Mouse (Mus musculus): ENCODE measurements around the gene Lgals4. TPM values are rescaled to one million over a fixed set of nuclear protein-coding genes. Genes with fewer than 3 reads are reported as not detected.

Gene Lgals4
- total RNA-seq, 2 experiments from 2014 or later: 3.2 to 5.4 TPM

- no peak for DNase-seq
Measured at GRCm38 (mm10) chr7:28808221-28808941, 25.3 kb upstream of the Lgals4 start, which contains the start of gene Hnrnpl. Gene Hnrnpl, plus strand, starts transcription at chr7:28808541.

- DNase-seq: peak; percentile 95
Measured at GRCm38 (mm10) chr7:28808957-28809393, 24.7 kb upstream of the Lgals4 start.

DNA sequence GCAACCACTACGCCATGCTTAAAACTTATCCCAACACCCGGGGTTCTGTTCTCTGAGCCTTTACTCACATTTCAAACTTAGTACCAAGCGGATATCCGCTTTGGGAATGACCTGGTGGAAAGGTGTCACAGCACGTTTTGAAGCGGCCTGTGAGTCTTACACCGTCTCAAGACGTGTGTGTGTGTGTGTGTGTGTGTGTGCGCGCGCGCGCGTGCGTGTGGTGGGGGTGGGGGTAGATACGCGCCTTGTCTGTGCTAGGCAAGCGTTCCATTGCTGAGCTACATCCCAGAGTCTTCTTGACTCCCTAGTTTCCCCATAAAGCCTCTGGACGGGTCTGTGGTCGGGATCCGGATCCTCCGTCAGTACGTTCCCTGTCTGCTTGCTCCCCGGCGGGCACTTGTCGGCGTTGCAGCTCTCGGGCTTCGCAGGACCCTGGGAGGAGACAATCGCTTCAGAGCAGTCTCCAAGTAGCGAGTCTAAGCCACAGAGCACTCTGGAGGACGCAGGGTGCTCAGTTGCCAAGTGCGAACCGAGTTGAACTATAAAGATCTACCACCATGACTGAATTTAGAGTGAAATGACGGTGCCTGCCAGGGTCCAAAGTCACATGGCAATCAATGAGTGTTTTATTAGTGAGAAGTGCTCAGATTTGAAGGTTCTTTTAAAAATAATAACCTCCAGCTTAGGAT lies 24.1 kb upstream of the Lgals4 start:
- peak; percentile 62 for DNase-seq

- peak; percentile 99 for DNase-seq
Measured at GRCm38 (mm10) chr7:28810107-28811066, 23.3 kb upstream of the Lgals4 start.

DNA sequence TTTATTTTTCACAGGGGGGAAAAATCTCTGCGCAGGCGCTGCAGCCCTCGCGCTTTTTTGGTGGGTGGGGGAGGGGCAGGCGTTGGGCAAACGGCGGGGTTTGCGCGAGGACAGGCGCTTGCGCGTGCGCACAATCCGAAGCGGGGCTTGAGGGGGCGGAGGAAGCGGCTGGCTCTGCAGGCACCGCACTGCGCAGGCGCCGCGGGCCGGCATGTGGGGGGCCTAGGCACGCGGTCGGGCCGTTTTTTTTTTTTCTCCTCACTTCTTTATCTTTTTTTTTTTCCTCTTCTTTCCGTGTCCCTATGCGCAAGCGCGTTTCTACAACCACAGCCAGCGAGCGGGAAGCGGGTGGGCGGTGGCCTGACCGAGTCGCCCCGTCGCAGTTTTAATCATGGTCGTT lies 22.4 kb upstream of the Lgals4 start:
- DNase-seq: peak; percentile 94

DNA sequence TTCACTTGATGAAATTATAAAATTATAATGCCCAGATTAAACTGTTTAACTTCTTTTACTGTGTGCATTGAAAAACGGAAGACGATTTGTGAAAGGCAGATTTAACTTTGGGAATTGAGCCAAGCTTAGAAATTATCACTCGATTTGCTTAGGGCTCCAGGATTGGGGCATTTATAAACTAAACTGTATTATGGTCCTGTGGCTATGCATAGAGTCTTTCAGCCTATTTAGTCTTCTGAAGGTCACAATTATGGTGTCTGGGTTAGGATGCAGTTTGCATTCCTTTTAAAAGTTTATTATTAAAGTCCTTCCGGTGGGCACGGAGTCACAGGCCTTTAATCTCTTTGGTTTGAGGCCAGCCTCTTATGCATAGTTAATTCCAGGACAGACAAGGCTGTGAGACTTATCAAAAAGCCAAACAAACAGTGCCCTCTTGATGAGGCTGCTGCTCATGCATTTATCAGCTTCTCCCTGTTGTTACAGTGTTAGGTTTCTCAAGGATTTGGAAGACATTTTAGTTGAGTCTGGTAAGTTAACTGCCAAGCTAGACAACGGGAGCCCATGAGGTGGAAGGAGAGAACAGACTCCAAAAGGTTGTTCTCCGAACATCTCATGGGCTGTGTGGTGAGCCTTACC lies 21.9 kb upstream of the Lgals4 start:
- no peak for DNase-seq

GRCm38 (mm10) chr7:28812436-28812835 lies 21.2 kb upstream of the Lgals4 start:
- DNase-seq: no peak

- no peak for DNase-seq
Measured at GRCm38 (mm10) chr7:28812949-28813348, 20.7 kb upstream of the Lgals4 start.

GRCm38 (mm10) chr7:28814306-28815034 lies 19.2 kb upstream of the Lgals4 start:
- DNase-seq: no peak

DNA sequence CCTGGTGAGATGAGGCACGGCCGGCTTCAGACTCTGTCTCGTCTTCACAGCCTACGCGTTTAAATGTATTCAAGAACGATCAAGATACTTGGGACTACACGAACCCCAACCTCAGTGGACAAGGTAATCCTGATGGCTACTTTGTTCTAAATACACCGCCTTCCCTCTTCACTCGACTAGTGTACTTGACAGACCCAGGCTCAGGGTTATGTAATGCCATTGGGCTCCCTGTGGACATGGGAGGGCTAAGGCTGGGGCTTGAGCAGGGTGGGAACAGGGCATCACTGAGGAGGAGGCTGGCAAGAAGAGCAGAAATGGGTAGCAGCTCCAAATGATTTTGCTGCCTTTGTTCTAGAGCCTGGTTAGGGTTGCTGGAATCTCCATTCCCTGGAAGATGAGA lies 18.4 kb upstream of the Lgals4 start:
- no peak for DNase-seq

DNA sequence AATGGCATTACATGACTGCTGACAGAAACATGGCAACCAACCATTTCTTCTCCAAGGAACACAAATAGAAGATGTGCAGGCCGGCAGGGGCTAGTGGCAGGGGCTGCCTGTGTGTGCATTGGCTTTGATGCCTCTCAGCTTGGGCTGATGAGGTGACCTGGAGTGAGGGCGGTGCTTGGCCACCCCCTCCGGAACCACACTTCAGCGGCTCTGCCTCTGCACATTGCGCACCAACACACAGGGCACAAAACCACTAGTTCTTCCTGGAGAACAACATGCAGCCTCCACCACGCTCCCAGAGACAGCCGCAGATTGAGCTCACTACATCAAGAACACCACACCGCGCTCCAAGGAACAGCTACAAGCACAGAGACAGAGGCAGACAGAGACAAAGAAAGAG lies 17.5 kb upstream of the Lgals4 start:
- DNase-seq: no peak

DNA sequence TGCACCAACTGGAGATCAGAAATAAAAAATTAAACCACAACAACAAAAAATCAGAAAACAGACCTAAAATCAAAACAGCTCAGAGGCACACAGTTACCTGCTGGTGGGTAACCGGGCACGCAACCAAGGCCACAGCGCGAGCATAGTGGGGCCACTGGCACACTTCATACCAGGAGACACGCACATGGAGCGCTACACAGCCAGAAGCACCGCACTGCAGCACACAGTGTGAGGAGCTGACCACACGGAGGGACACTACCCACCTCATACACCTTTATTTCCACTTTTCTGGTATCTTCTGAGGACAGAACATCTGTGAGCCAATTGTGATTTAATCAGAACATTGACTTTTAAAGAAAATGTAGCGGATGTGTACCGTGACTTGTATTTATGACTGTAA lies 16.7 kb upstream of the Lgals4 start:
- DNase-seq: no peak

GRCm38 (mm10) chr7:28817524-28817923 lies 16.1 kb upstream of the Lgals4 start:
- no peak for DNase-seq

GRCm38 (mm10) chr7:28817957-28818356 lies 15.7 kb upstream of the Lgals4 start:
- no peak for DNase-seq

DNA sequence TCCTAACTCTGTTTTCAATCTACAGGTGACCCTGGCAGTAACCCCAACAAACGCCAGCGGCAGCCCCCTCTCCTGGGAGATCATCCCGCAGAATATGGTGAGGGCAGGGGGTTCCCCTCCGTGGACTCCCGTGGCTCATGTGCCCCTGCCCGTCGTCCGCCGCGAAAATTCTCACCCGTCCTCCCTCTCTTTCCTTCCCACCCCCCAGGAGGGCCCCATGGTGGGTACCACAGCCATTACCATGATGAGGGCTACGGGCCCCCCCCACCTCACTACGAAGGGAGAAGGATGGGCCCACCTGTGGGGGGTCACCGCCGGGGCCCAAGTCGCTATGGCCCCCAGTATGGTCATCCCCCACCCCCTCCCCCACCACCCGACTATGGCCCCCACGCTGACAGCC lies 15.2 kb upstream of the Lgals4 start:
- no peak for DNase-seq

DNA sequence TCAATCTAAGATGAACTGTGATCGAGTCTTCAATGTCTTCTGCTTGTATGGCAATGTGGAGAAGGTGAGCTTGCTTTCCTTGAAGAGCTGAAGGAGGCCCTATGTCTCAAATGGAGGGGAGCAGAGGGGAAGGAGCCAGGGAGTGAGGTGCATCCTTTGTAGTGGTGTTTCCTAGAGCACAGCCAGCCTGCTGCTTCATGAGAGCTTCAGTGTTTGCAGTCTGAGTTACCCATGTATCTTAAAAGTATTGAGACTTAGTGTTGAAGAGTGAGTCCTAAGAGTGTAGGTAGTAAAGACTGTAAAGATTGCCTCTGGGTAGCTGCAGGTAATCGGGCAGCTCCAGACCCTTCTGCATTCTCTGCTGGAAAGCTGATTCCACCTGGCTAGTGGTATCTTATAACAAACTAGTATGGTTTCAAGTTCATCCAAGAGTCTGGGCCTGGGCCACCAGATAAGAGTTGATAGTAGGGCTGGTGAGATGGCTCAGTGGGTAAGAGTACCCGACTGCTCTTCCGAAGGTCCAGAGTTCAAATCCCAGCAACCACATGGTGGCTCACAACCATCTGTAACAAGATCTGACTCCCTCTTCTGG lies 14.7 kb upstream of the Lgals4 start:
- DNase-seq: no peak

GRCm38 (mm10) chr7:28819571-28819970 lies 14.1 kb upstream of the Lgals4 start:
- no peak for DNase-seq

GRCm38 (mm10) chr7:28820358-28821260 lies 13.0 kb upstream of the Lgals4 start:
- no peak for DNase-seq

- DNase-seq: peak; percentile 52
Measured at GRCm38 (mm10) chr7:28821261-28821831, 12.3 kb upstream of the Lgals4 start.
